Mouse (Mus musculus): ENCODE results near the gene Kif5c. TPM values are rescaled to one million over a fixed set of nuclear protein-coding genes. Genes with fewer than 3 reads are reported as not detected.

Gene Kif5c
- polyA plus RNA-seq, 1 experiment from 2014 or later = 215 TPM

GRCm38 (mm10) chr2:49728896-49729610 is 110.0 kb downstream of the Kif5c start:
- no peak overlapping the region for H3K4me2 ChIP-seq
- no peak overlapping the region for H3K4me3 ChIP-seq
- 90% methylated on average over 10 of the region's 10 CpGs for WGBS
- no peaks in the 10 kb centered on the region for H3K27me3 ChIP-seq (replicated peaks)
- H3K9ac ChIP-seq = no peak overlapping the region
- no peak overlapping the region for H3K27ac ChIP-seq
- ATAC-seq (replicated peaks) = no peak
- peaks cover 18% of the 10 kb centered on the region; the same call in 1 of the 2 replicates for H3K4me1 ChIP-seq
- H3K9me3 ChIP-seq = no peaks in the 10 kb centered on the region
- peaks cover 18% of the 10 kb centered on the region; the same call in 1 of the 2 replicates for H3K36me3 ChIP-seq (replicated peaks)

- no peak for ATAC-seq (replicated peaks)
- WGBS = 83% methylated on average over 2 of the region's 2 CpGs
Observed at GRCm38 (mm10) chr2:49729611-49729969, 110.5 kb downstream of the Kif5c start.

GRCm38 (mm10) chr2:49730183-49730582 is 111.1 kb downstream of the Kif5c start:
- Histone ChIP-seq H3K4me1 (peaks cover 18% of the 10 kb centered on the region; the same call in 1 of the 2 replicates), H3K4me3 (no peak overlapping the region), H3K4me2 (no peak overlapping the region), H3K27ac (no peak overlapping the region), H3K9me3 (no peaks in the 10 kb centered on the region), H3K27me3 (replicated peaks) (no peaks in the 10 kb centered on the region), H3K9ac (no peak overlapping the region), H3K36me3 (replicated peaks) (peaks cover 17% of the 10 kb centered on the region; the same call in 1 of the 2 replicates)
- WGBS = 59% methylated on average over 5 of the region's 5 CpGs
- ATAC-seq (replicated peaks) = no peak

More at GRCm38 (mm10) chr2:49729611-49729969, 110.5 kb downstream of the Kif5c start:
- H3K4me3 ChIP-seq = no peak overlapping the region
- H3K27ac ChIP-seq = no peak overlapping the region
- peaks cover 18% of the 10 kb centered on the region; the same call in 1 of the 2 replicates for H3K4me1 ChIP-seq
- H3K4me2 ChIP-seq = no peak overlapping the region
- H3K36me3 ChIP-seq (replicated peaks) = peaks cover 17% of the 10 kb centered on the region; the same call in 1 of the 2 replicates
- no peaks in the 10 kb centered on the region for H3K9me3 ChIP-seq
- H3K9ac ChIP-seq = no peak overlapping the region
- H3K27me3 ChIP-seq (replicated peaks) = no peaks in the 10 kb centered on the region

- no peak for ATAC-seq (replicated peaks)
- H3K27ac ChIP-seq = no peak overlapping the region
Observed at GRCm38 (mm10) chr2:49732745-49733655, 113.9 kb downstream of the Kif5c start.

GRCm38 (mm10) chr2:49733656-49734008 is 114.5 kb downstream of the Kif5c start:
- 0 out of 2 replicates have a peak, but pooled peaks cover 3% of the 10 kb centered on the region for H3K4me1 ChIP-seq
- no peak; the same call in 1 of the 2 replicates for ATAC-seq (replicated peaks)
- H3K4me3 ChIP-seq = no peak overlapping the region
- H3K4me2 ChIP-seq = no peak overlapping the region
- H3K9me3 ChIP-seq = no peaks in the 10 kb centered on the region
- 53% methylated on average over 7 of the region's 7 CpGs for WGBS
- H3K9ac ChIP-seq = no peak overlapping the region
- peak overlapping the region; percentile 48; the same call in 1 of the 2 replicates for H3K27ac ChIP-seq
- no peaks in the 10 kb centered on the region for H3K27me3 ChIP-seq (replicated peaks)
- peaks cover 29% of the 10 kb centered on the region; the same call in 1 of the 2 replicates for H3K36me3 ChIP-seq (replicated peaks)

More at GRCm38 (mm10) chr2:49732745-49733655, 113.9 kb downstream of the Kif5c start:
- Histone ChIP-seq H3K4me2 (no peak overlapping the region), H3K4me3 (no peak overlapping the region), H3K36me3 (replicated peaks) (peaks cover 29% of the 10 kb centered on the region; the same call in 1 of the 2 replicates), H3K9me3 (no peaks in the 10 kb centered on the region), H3K27me3 (replicated peaks) (no peaks in the 10 kb centered on the region), H3K9ac (no peak overlapping the region; the same call in 1 of the 2 replicates), H3K4me1 (0 out of 2 replicates have a peak, but pooled peaks cover 3% of the 10 kb centered on the region)
- 66% methylated on average over 11 of the region's 11 CpGs for WGBS

- Histone ChIP-seq H3K9ac (no peak overlapping the region), H3K4me3 (no peak overlapping the region), H3K9me3 (no peaks in the 10 kb centered on the region), H3K4me1 (0 out of 2 replicates have a peak, but pooled peaks cover 3% of the 10 kb centered on the region), H3K4me2 (no peak overlapping the region), H3K27me3 (replicated peaks) (no peaks in the 10 kb centered on the region), H3K36me3 (replicated peaks) (peaks cover 26% of the 10 kb centered on the region; the same call in 1 of the 2 replicates), H3K27ac (peak overlapping the region; percentile 48; the same call in 1 of the 2 replicates)
- peak; percentile 66 for ATAC-seq (replicated peaks)
- 50% methylated on average over 7 of the region's 7 CpGs for WGBS
Observed at GRCm38 (mm10) chr2:49734013-49734780, 115.1 kb downstream of the Kif5c start.

GRCm38 (mm10) chr2:49735386-49735785 is 116.3 kb downstream of the Kif5c start:
- H3K36me3 ChIP-seq (replicated peaks) = peaks cover 21% of the 10 kb centered on the region; the same call in 1 of the 2 replicates
- H3K4me2 ChIP-seq = no peak overlapping the region
- no peak overlapping the region for H3K4me3 ChIP-seq
- ATAC-seq (replicated peaks) = no peak
- 0 out of 2 replicates have a peak, but pooled peaks cover 3% of the 10 kb centered on the region for H3K4me1 ChIP-seq
- H3K9ac ChIP-seq = no peak overlapping the region
- H3K9me3 ChIP-seq = no peaks in the 10 kb centered on the region
- H3K27me3 ChIP-seq (replicated peaks) = no peaks in the 10 kb centered on the region
- H3K27ac ChIP-seq = no peak overlapping the region
- WGBS = 93% methylated on average over 13 of the region's 13 CpGs

- Histone ChIP-seq H3K36me3 (replicated peaks) (peaks cover 12% of the 10 kb centered on the region; the same call in 1 of the 2 replicates), H3K9ac (no peak overlapping the region), H3K9me3 (no peaks in the 10 kb centered on the region), H3K27me3 (replicated peaks) (no peaks in the 10 kb centered on the region), H3K4me2 (no peak overlapping the region), H3K4me3 (no peak overlapping the region), H3K4me1 (peaks cover 16% of the 10 kb centered on the region), H3K27ac (no peak overlapping the region)
- no peak for ATAC-seq (replicated peaks)
- WGBS = 87% methylated on average over 5 of the region's 5 CpGs
Observed at GRCm38 (mm10) chr2:49739046-49739445, 119.9 kb downstream of the Kif5c start.

GRCm38 (mm10) chr2:49741026-49741425 is 121.9 kb downstream of the Kif5c start:
- Histone ChIP-seq H3K27me3 (replicated peaks) (no peaks in the 10 kb centered on the region), H3K9me3 (no peaks in the 10 kb centered on the region), H3K4me3 (no peak overlapping the region), H3K4me2 (no peak overlapping the region), H3K9ac (no peak overlapping the region), H3K27ac (0 out of 2 replicates have a peak overlapping the region, but pooled peaks have one; percentile 17), H3K4me1 (peaks cover 21% of the 10 kb centered on the region), H3K36me3 (replicated peaks) (peaks cover 7% of the 10 kb centered on the region)
- no peak for ATAC-seq (replicated peaks)
- WGBS = 72% methylated on average over 6 of the region's 6 CpGs

GRCm38 (mm10) chr2:49741895-49742734 is 123.0 kb downstream of the Kif5c start:
- peaks cover 21% of the 10 kb centered on the region for H3K4me1 ChIP-seq
- no peaks in the 10 kb centered on the region for H3K27me3 ChIP-seq (replicated peaks)
- peak; percentile 47 for ATAC-seq (replicated peaks)
- H3K36me3 ChIP-seq (replicated peaks) = peaks cover 3% of the 10 kb centered on the region
- WGBS = 50% methylated on average over 16 of the region's 16 CpGs
- peak overlapping the region; percentile 45 for H3K27ac ChIP-seq
- no peaks in the 10 kb centered on the region for H3K9me3 ChIP-seq
- no peak overlapping the region for H3K4me3 ChIP-seq
- H3K9ac ChIP-seq = no peak overlapping the region
- H3K4me2 ChIP-seq = no peak overlapping the region

GRCm38 (mm10) chr2:49742919-49743318 is 123.8 kb downstream of the Kif5c start:
- Histone ChIP-seq H3K4me3 (no peak overlapping the region), H3K27me3 (replicated peaks) (no peaks in the 10 kb centered on the region), H3K36me3 (replicated peaks) (peaks cover 3% of the 10 kb centered on the region), H3K9ac (no peak overlapping the region), H3K27ac (peak overlapping the region; percentile 45; the same call in 1 of the 2 replicates), H3K4me2 (no peak overlapping the region), H3K9me3 (no peaks in the 10 kb centered on the region), H3K4me1 (peaks cover 21% of the 10 kb centered on the region)
- no peak for ATAC-seq (replicated peaks)
- 62% methylated on average over 4 of the region's 4 CpGs for whole genome bisulfite sequencing

All from midbrain, embryonic 15.5 days (tissue).